ENCODE assay signal across 8 mouse cellular contexts in genomic region chr4:82704841-82705794, GRCm38 (mm10). TPM values are rescaled to one million over a fixed set of nuclear protein-coding genes. Genes with fewer than 3 reads are reported as not detected.
A peak's percentile ranks its signal among the peaks of the same experiment; 100 is the strongest.
DNase-seq lines count a peak whose midpoint lies in the region; ATAC-seq and TF ChIP-seq lines count a peak whose summit lies in the region.

Gene Nfib, minus strand, starts transcription at chr4:82705750.

- peaks cover 36% of the 10 kb centered on the region for H3K4me1 ChIP-seq in hindbrain, embryonic 12.5 days
- peaks cover 34% of the 10 kb centered on the region for H3K4me1 ChIP-seq in midbrain, embryonic 12.5 days

- 26% methylated on average over 23 of the region's 23 CpGs for WGBS in hindbrain, embryonic 12.5 days
- WGBS in midbrain, embryonic 12.5 days, result 39% methylated on average over 23 of the region's 23 CpGs

- no peaks in the 10 kb centered on the region for H3K27me3 ChIP-seq in hindbrain, embryonic 12.5 days
- H3K27me3 ChIP-seq in midbrain, embryonic 12.5 days, result 0 out of 2 replicates have a peak, but pooled peaks cover 3% of the 10 kb centered on the region

- H3K4me3 ChIP-seq in gastrocnemius, adult 2 months, result peak within 1 kb of the TSS; percentile 1; the same call in 1 of the 2 replicates
- peak within 1 kb of the TSS; percentile 10; the same call in 1 of the 2 replicates for H3K4me3 ChIP-seq in hindbrain, embryonic 12.5 days
- peak within 1 kb of the TSS; percentile 10; the same call in 1 of the 2 replicates for H3K4me3 ChIP-seq in midbrain, embryonic 12.5 days

- no peaks in the 10 kb centered on the region for H3K36me3 ChIP-seq in hindbrain, embryonic 12.5 days
- no peaks in the 10 kb centered on the region for H3K36me3 ChIP-seq in midbrain, embryonic 12.5 days

- no peak for DNase-seq in frontal cortex, adult 2 months (ENCODE audit: extremely low spot score in 1 of 2, low spot score in 1 of 2)
- DNase-seq in adrenal gland, adult 8-10 months, result no peak
- DNase-seq in gastrocnemius, adult 2 months, result no peak
- DNase-seq in urinary bladder, postnatal 14 days (ENCODE audit: low spot score), result no peak

- H3K27ac ChIP-seq in gastrocnemius, adult 2 months, result peak within 1 kb of the TSS; percentile 78; the same call in 1 of the 2 replicates
- H3K27ac ChIP-seq in hindbrain, embryonic 12.5 days, result peak within 1 kb of the TSS; percentile 82
- H3K27ac ChIP-seq in midbrain, embryonic 12.5 days (replicated peaks), result peak within 1 kb of the TSS; percentile 60

- TF ChIP-seq CTCF in gastrocnemius, adult 2 months (IDR thresholded peaks at IDR 0.05), result no peak

- H3K9me3 ChIP-seq in hindbrain, embryonic 12.5 days (replicated peaks), result no peaks in the 10 kb centered on the region
- no peaks in the 10 kb centered on the region for H3K9me3 ChIP-seq in midbrain, embryonic 12.5 days

- no peak within 1 kb of the TSS for H3K9ac ChIP-seq in hindbrain, embryonic 12.5 days
- H3K9ac ChIP-seq in midbrain, embryonic 12.5 days (replicated peaks), result peak within 1 kb of the TSS; percentile 25; the same call in 1 of the 2 replicates

- intact Hi-C loops in gastrocnemius, adult 2 months (cut with DNase I), result loop anchor here (5.0 kb wide), 1 partner anchor 57 kb away; no protein-coding TSS in a partner anchor

- peak within 1 kb of the TSS; percentile 38 for H3K4me2 ChIP-seq in hindbrain, embryonic 12.5 days (replicated peaks)
- peak within 1 kb of the TSS; percentile 37 for H3K4me2 ChIP-seq in midbrain, embryonic 12.5 days (replicated peaks)

- no peak for ATAC-seq in frontal cortex, adult (ENCODE audit: low TSS enrichment)
- peak; percentile 94 for ATAC-seq in hindbrain, embryonic 12.5 days (ENCODE audit: low FRiP score)
- ATAC-seq in midbrain, embryonic 12.5 days (ENCODE audit: low FRiP score, low read depth), result peak; percentile 90
- ATAC-seq in CD4-positive, CD25-positive, alpha-beta regulatory T cell, adult 4 months, result no peak

RNA-seq across cellular contexts. Expression of gene Nfib, which starts in this region (rescaled TPM):
- polyA plus RNA-seq in frontal cortex, adult 2 months (2012; rRNA removed), result 32.5 and 39.4 TPM in 2 replicates
- total RNA-seq in adrenal gland, adult 8-10 months (2022), result 100 to 1,000 TPM in 2 of 4 experiments, 10 to 100 TPM in 2; 86.8 to 108 (median 98.2) TPM
- total RNA-seq in gastrocnemius, adult 2 months (2021), result 10 to 100 TPM; 67.9 to 93.6 TPM
- 58.4 and 63.1 TPM in 2 replicates for polyA plus RNA-seq in hindbrain, embryonic 12.5 days (2016; fragmentation: Nextera tagmentation; extraction: Ambion mirVana)
- 38.8 and 39.8 TPM in 2 replicates for polyA plus RNA-seq in midbrain, embryonic 12.5 days (2016; fragmentation: Nextera tagmentation; extraction: Ambion mirVana)
- under 1 TPM in 1 of 2 experiments, not detected in 1; 0.20 TPM for polyA plus RNA-seq in CD4-positive, CD25-positive, alpha-beta regulatory T cell, adult 4 months (2017; shearing (Covaris generic))

Comparison
In these comparisons a context has a peak if more than half of its experiments do, and no peak if none do; other contexts are left out.
1. RNA of gene Nfib (polyA plus RNA-seq): 58.4 to 63.1 TPM in hindbrain, embryonic 12.5 days, 38.8 to 39.8 TPM in midbrain, embryonic 12.5 days and 32.5 to 39.4 TPM in frontal cortex, adult 2 months; 0.20 TPM in CD4-positive, CD25-positive, alpha-beta regulatory T cell, adult 4 months; every median in the first group is over 10 times any median in the second.
2. ATAC-seq: peak in hindbrain, embryonic 12.5 days (single experiment) and midbrain, embryonic 12.5 days (single experiment); none in frontal cortex, adult (single experiment) and CD4-positive, CD25-positive, alpha-beta regulatory T cell, adult 4 months (single experiment).
3. Peak in every context shown above with its lines, with median percentiles within 50 percentile points of each other: H3K27ac ChIP-seq and H3K4me3 ChIP-seq.